Mouse (Mus musculus) 416B (cell line): ENCODE data around the gene Abca8b.
"Not testable (repeated sequence)": the region's sequence is repeated elsewhere in the genome, so short reads cannot be mapped to it uniquely, and the experiment has no call there.

Experiments
- DNase-seq: peaks from one replicate; pipeline ENCODE4 v3.0.0; 2011; ENCODE audit warnings: low read depth

Abca8b gene

GRCm38 (mm10) chr11:109995624-109996023 lies at the start of gene Abca8b:
Gene Abca8b (minus strand): TSS chr11:109995845.
- no peak for DNase-seq

- DNase-seq: no peak
These were observed 42.1 kb upstream of the Abca8b start for GRCm38 (mm10) chr11:110037795-110038194.

- DNase-seq: no peak
These were observed 33.5 kb upstream of the Abca8b start for GRCm38 (mm10) chr11:110028913-110029695.

- DNase-seq: no peak
These were observed 15.3 kb upstream of the Abca8b start for GRCm38 (mm10) chr11:110010836-110011546.

- no peak for DNase-seq
These were observed 632 bp downstream of the Abca8b start for GRCm38 (mm10) chr11:109995013-109995412.

- DNase-seq: no peak
These were observed 1.6 kb downstream of the Abca8b start for GRCm38 (mm10) chr11:109994014-109994413.

- DNase-seq: peak; percentile 13
These were observed 4.4 kb downstream of the Abca8b start for GRCm38 (mm10) chr11:109991270-109991669.

GRCm38 (mm10) chr11:109990256-109990655 lies 5.4 kb downstream of the Abca8b start:
- DNase-seq: no peak

GRCm38 (mm10) chr11:109988164-109988563 lies 7.5 kb downstream of the Abca8b start:
- no peak for DNase-seq

- DNase-seq: not testable (repeated sequence)
These were observed 8.1 kb downstream of the Abca8b start for GRCm38 (mm10) chr11:109987460-109988072.

- DNase-seq: no peak
These were observed 13.8 kb downstream of the Abca8b start for GRCm38 (mm10) chr11:109981872-109982271.

GRCm38 (mm10) chr11:109970521-109970920 lies 25.1 kb downstream of the Abca8b start:
- no peak for DNase-seq

GRCm38 (mm10) chr11:109961495-109962492 lies 33.9 kb downstream of the Abca8b start:
- no peak for DNase-seq

- peak; percentile 14 for DNase-seq
These were observed 40.5 kb downstream of the Abca8b start for GRCm38 (mm10) chr11:109955185-109955584.

GRCm38 (mm10) chr11:109936915-109937314 lies 58.7 kb downstream of the Abca8b start:
- DNase-seq: peak; percentile 34

GRCm38 (mm10) chr11:109933207-109933606 lies 62.4 kb downstream of the Abca8b start:
- not testable (repeated sequence) for DNase-seq

- DNase-seq: no peak
These were observed 67.2 kb downstream of the Abca8b start for GRCm38 (mm10) chr11:109928489-109928888.

GRCm38 (mm10) chr11:109926718-109927680 lies 68.6 kb downstream of the Abca8b start:
- DNase-seq: peak; percentile 77

GRCm38 (mm10) chr11:109922236-109922635 lies 73.4 kb downstream of the Abca8b start:
- no peak for DNase-seq

GRCm38 (mm10) chr11:109919480-109919879 lies 76.2 kb downstream of the Abca8b start:
- no peak for DNase-seq
